Mouse (Mus musculus) CH12.LX (cell line): Measurements from ENCODE around the gene Hipk2. TPM values are rescaled to one million over a fixed set of nuclear protein-coding genes. Genes with fewer than 3 reads are reported as not detected.

ENCODE experiments used
- DNase-seq: peaks from one replicate; pipeline ENCODE4 v3.0.0-alpha.2; 2013; ENCODE audit errors: extremely low read depth
- H3K27ac ChIP-seq: 2 replicates; pipeline ENCODE4 v1.5.1; 2012; ENCODE audit warnings: low read depth, mild to moderate bottlenecking, control low read depth, moderate library complexity; ENCODE audit not compliant: insufficient read depth
- H3K27me3 ChIP-seq: replicated peaks from 2 replicates; pipeline ENCODE3; 2012; ENCODE audit warnings: inconsistent platforms
- H3K36me3 ChIP-seq, 2 experiments: replicated peaks in 1 of 2; 2 replicates each; pipeline versions ENCODE3 to v1.6.1; 2012; ENCODE audit warnings: inconsistent platforms in 1 of 2, low read length in 1 of 2, mild to moderate bottlenecking in 1 of 2, mixed read lengths in 1 of 2, moderate library complexity in 1 of 2; ENCODE audit not compliant: control insufficient read depth in 1 of 2, insufficient read depth in 1 of 2
- H3K4me1 ChIP-seq, 2 experiments: 2 replicates each; pipeline ENCODE4 v1.6.1; 2012; ENCODE audit warnings: inconsistent platforms in 1 of 2, moderate library complexity in 1 of 2; ENCODE audit not compliant: insufficient read depth in 2 of 2, control insufficient read depth in 1 of 2
- H3K4me2 ChIP-seq: 2 replicates; pipeline ENCODE4 v1.6.1; 2012; ENCODE audit warnings: low read depth, mild to moderate bottlenecking, control low read depth; ENCODE audit not compliant: poor library complexity, insufficient read depth, severe bottlenecking
- H3K4me3 ChIP-seq, 3 experiments: fragments of 150-350 bp in 1 of 3; sonication (generic) in 1 of 3; replicated peaks in 1 of 3; 2 replicates each; pipeline versions ENCODE3 to v1.5.1; 2011 to 2012; ENCODE audit warnings: low read depth in 2 of 3, low read length in 2 of 3, mild to moderate bottlenecking in 2 of 3, moderate library complexity in 2 of 3, control low read depth in 1 of 3, improper control_type of control experiment in 1 of 3, inconsistent platforms in 1 of 3, mixed read lengths in 1 of 3; ENCODE audit not compliant: poor library complexity in 1 of 3
- H3K79me2 ChIP-seq: replicated peaks from 2 replicates; pipeline ENCODE4 v1.6.1; 2012; ENCODE audit warnings: mild to moderate bottlenecking, moderate library complexity; ENCODE audit not compliant: control insufficient read depth, poor library complexity, insufficient read depth, severe bottlenecking; ENCODE audit errors: extremely low read depth
- H3K9ac ChIP-seq: 2 replicates; pipeline ENCODE4 v1.6.1; 2012; ENCODE audit warnings: low read depth, mild to moderate bottlenecking, control low read depth, moderate library complexity; ENCODE audit not compliant: insufficient read depth
- H3K9me3 ChIP-seq: replicated peaks from 2 replicates; pipeline ENCODE3; 2012; ENCODE audit warnings: low read length, inconsistent platforms, mixed read lengths
- BHLHE40 ChIP-seq: IDR thresholded peaks from 2 replicates; pipeline ENCODE4 v1.6.1; 2011; ENCODE audit warnings: mild to moderate bottlenecking, low read depth, low read length, improper control_type of control experiment
- CHD2 ChIP-seq: IDR thresholded peaks from 2 replicates; pipeline ENCODE4 v1.6.1; 2011; ENCODE audit warnings: low read length, improper control_type of control experiment
- CTCF ChIP-seq, 2 experiments: IDR thresholded peaks in 1 of 2; conservative IDR thresholded peaks in 1 of 2; 2 replicates each; pipeline ENCODE4 v1.5.1; 2011 to 2012; ENCODE audit warnings: low read depth in 2 of 2, low read length in 2 of 2, improper control_type of control experiment in 1 of 2, inconsistent platforms in 1 of 2, mild to moderate bottlenecking in 1 of 2, moderate library complexity in 1 of 2
- E2F4 ChIP-seq: IDR thresholded peaks from 2 replicates; pipeline ENCODE4 v1.6.1; 2011; ENCODE audit warnings: low read depth, low read length, improper control_type of control experiment; ENCODE audit not compliant: insufficient replicate concordance
- ELF1 ChIP-seq: IDR thresholded peaks from 2 replicates; pipeline ENCODE4 v1.6.1; 2014; ENCODE audit warnings: low read depth, mild to moderate bottlenecking, inconsistent platforms, low read length, improper control_type of control experiment
- EP300 ChIP-seq: IDR thresholded peaks from 2 replicates; pipeline ENCODE4 v1.6.1; 2011; ENCODE audit warnings: low read length, improper control_type of control experiment
- ETS1 ChIP-seq: conservative IDR thresholded peaks from 2 replicates; pipeline ENCODE4 v1.6.1; 2012; ENCODE audit warnings: low read depth, mild to moderate bottlenecking, inconsistent platforms, low read length, improper control_type of control experiment, moderate library complexity
- GABPA ChIP-seq: IDR thresholded peaks from 2 replicates; pipeline ENCODE4 v1.6.1; 2012; ENCODE audit warnings: low read depth, low read length, improper control_type of control experiment, inconsistent platforms; ENCODE audit not compliant: insufficient replicate concordance
- HCFC1 ChIP-seq: IDR thresholded peaks from 2 replicates; pipeline ENCODE4 v1.6.1; 2012; ENCODE audit warnings: low read depth, mild to moderate bottlenecking, inconsistent platforms, low read length, improper control_type of control experiment
- JUN ChIP-seq: IDR thresholded peaks from 2 replicates; pipeline ENCODE4 v1.6.1; 2011; ENCODE audit warnings: low read depth, mild to moderate bottlenecking, low read length, improper control_type of control experiment, moderate library complexity; ENCODE audit not compliant: insufficient read depth
- JUND ChIP-seq: conservative IDR thresholded peaks from 2 replicates; pipeline ENCODE4 v1.6.1; 2011; ENCODE audit warnings: low read depth, low read length, improper control_type of control experiment
- KAT2A ChIP-seq: IDR thresholded peaks from 2 replicates; pipeline ENCODE4 v1.6.1; 2012; ENCODE audit warnings: low read length, improper control_type of control experiment, inconsistent platforms; ENCODE audit not compliant: insufficient replicate concordance
- MAFK ChIP-seq: IDR thresholded peaks from 2 replicates; pipeline ENCODE4 v1.6.1; 2011; ENCODE audit warnings: low read length, improper control_type of control experiment; ENCODE audit not compliant: insufficient replicate concordance
- MAZ ChIP-seq: IDR thresholded peaks from 2 replicates; pipeline ENCODE4 v1.6.1; 2012; ENCODE audit warnings: low read depth, mild to moderate bottlenecking, inconsistent platforms, low read length, improper control_type of control experiment, moderate library complexity
- MXI1 ChIP-seq: IDR thresholded peaks from 2 replicates; pipeline ENCODE4 v1.6.1; 2011; ENCODE audit warnings: mild to moderate bottlenecking, low read depth, low read length, improper control_type of control experiment
- MYC ChIP-seq: IDR thresholded peaks from 2 replicates; pipeline ENCODE4 v1.6.1; 2011; ENCODE audit warnings: low read depth, mild to moderate bottlenecking, improper control_type of control experiment, low read length
- NELFE ChIP-seq: IDR thresholded peaks from 2 replicates; pipeline ENCODE4 v1.6.1; 2011; ENCODE audit warnings: low read depth, low read length, improper control_type of control experiment
- NRF1 ChIP-seq: IDR thresholded peaks from 2 replicates; pipeline ENCODE4 v1.6.1; 2014; ENCODE audit warnings: low read depth, mild to moderate bottlenecking, inconsistent platforms, low read length, improper control_type of control experiment, moderate library complexity
- POLR2A ChIP-seq: IDR thresholded peaks from 2 replicates; pipeline ENCODE4 v1.6.1; 2011; ENCODE audit warnings: low read depth, mild to moderate bottlenecking, improper control_type of control experiment, low read length
- POLR2AphosphoS2 ChIP-seq: IDR thresholded peaks from 2 replicates; pipeline ENCODE4 v1.6.1; 2011; ENCODE audit warnings: low read depth, low read length, improper control_type of control experiment
- RAD21 ChIP-seq: IDR thresholded peaks from 2 replicates; pipeline ENCODE4 v1.6.1; 2011; ENCODE audit warnings: low read depth, mild to moderate bottlenecking, low read length, improper control_type of control experiment, moderate library complexity
- RCOR1 ChIP-seq: conservative IDR thresholded peaks from 2 replicates; pipeline ENCODE4 v1.6.1; 2012; ENCODE audit warnings: low read depth, mild to moderate bottlenecking, inconsistent platforms, low read length, improper control_type of control experiment
- SIN3A ChIP-seq: IDR thresholded peaks from 2 replicates; pipeline ENCODE4 v1.6.1; 2012; ENCODE audit warnings: low read length, improper control_type of control experiment, inconsistent platforms
- SMC3 ChIP-seq: IDR thresholded peaks from 2 replicates; pipeline ENCODE4 v1.6.1; 2011; ENCODE audit warnings: low read depth, low read length, improper control_type of control experiment
- TCF12 ChIP-seq: IDR thresholded peaks from 2 replicates; pipeline ENCODE4 v1.6.1; 2014; ENCODE audit warnings: low read depth, mild to moderate bottlenecking, inconsistent platforms, low read length, improper control_type of control experiment
- UBTF ChIP-seq: IDR thresholded peaks from 2 replicates; pipeline ENCODE4 v1.6.1; 2012; ENCODE audit warnings: low read depth, mild to moderate bottlenecking, inconsistent platforms, low read length, improper control_type of control experiment, moderate library complexity
- USF1 ChIP-seq: IDR thresholded peaks from 2 replicates; pipeline ENCODE4 v1.6.1; 2014; ENCODE audit warnings: low read depth, mild to moderate bottlenecking, inconsistent platforms, low read length, improper control_type of control experiment
- USF2 ChIP-seq: conservative IDR thresholded peaks from 2 replicates; pipeline ENCODE4 v1.6.1; 2011; ENCODE audit warnings: low read depth, low read length, improper control_type of control experiment
- ZC3H11A ChIP-seq: IDR thresholded peaks from 2 replicates; pipeline ENCODE4 v1.6.1; 2012; ENCODE audit warnings: low read depth, mild to moderate bottlenecking, inconsistent platforms, low read length, improper control_type of control experiment
- ZMIZ1 ChIP-seq: IDR thresholded peaks from 2 replicates; pipeline ENCODE4 v1.6.1; 2012; ENCODE audit warnings: low read depth, mild to moderate bottlenecking, inconsistent platforms, low read length, improper control_type of control experiment
- ZNF384 ChIP-seq: IDR thresholded peaks from 2 replicates; pipeline ENCODE4 v1.6.1; 2012; ENCODE audit warnings: low read depth, low read length, improper control_type of control experiment, inconsistent platforms
- dilution Hi-C: fragments of 300-500 bp; cut with MboI; formaldehyde crosslinking; loops from 2 replicates; pipeline ENCODE4 v1.14.3; 2020; ENCODE audit warnings: low sequenced_read_pairs; ENCODE audit not compliant: extremely low pct_unique_long_range_greater_than_20kb, extremely low pct_ligation_motif_present
- in situ Hi-C: fragments of 300-500 bp; cut with MboI; formaldehyde crosslinking; loops from 3 replicates; pipeline ENCODE4 v1.14.3; 2019; ENCODE audit warnings: low sequenced_read_pairs, low pct_ligation_motif_present, low pct_unique_long_range_greater_than_20kb, mixed read lengths
- polyA plus RNA-seq: library from polyadenylated mRNA; unstranded; fragments of >175 nt; gene quantifications from 2 replicates; pipeline ENCODE4 v1.2.1, GENCODE M21; 2012; ENCODE audit warnings: low read depth; ENCODE audit not compliant: insufficient read length
- total RNA-seq, 2 experiments: library from RNA; depleted of rRNA; stranded (reverse); fragments of 300-350 nt in 1 of 2; fragments of >200 nt in 1 of 2; gene quantifications; 2 replicates each; pipeline ENCODE4 v1.2.3; 2012 to 2014

The Hipk2 gene
- total and polyA plus RNA-seq, 3 experiments = 1.6 to 5.3 (median 2.6) TPM

- Histone ChIP-seq H3K27me3 (no peaks in the 10 kb centered on the region), H3K79me2 (no peaks in the 10 kb centered on the region), H3K4me3 (no peak overlapping the region), H3K9me3 (no peaks in the 10 kb centered on the region), H3K4me1 (peaks cover 16 to 43% of the 10 kb centered on the region in 2 experiments), H3K9ac (peak overlapping the region; percentile 37; the same call in 1 of the 2 replicates), H3K4me2 (peak overlapping the region; percentile 33; the same call in 1 of the 2 replicates), H3K27ac (no peak overlapping the region; the same call in 1 of the 2 replicates), H3K36me3 (peaks cover 0 to 2% of the 10 kb centered on the region in 2 experiments)
- no peak for DNase-seq
- dilution Hi-C loops = no loop called here
- no peak for TF ChIP-seq SIN3A
- no peak for TF ChIP-seq MAFK
- TF ChIP-seq NRF1 = no peak
- no peak for TF ChIP-seq ZMIZ1
- no peak for TF ChIP-seq USF2
- TF ChIP-seq RAD21 = no peak
- TF ChIP-seq CTCF (conservative IDR thresholded peaks at IDR 0.05 in 1 of 2, IDR thresholded peaks at IDR 0.05 in 1 of 2; ENCODE audit: low read depth in 2 of 2, low read length in 2 of 2) = no peak
- no peak for TF ChIP-seq NELFE
- no peak for TF ChIP-seq JUND
- TF ChIP-seq KAT2A = no peak
- no peak for TF ChIP-seq RCOR1
- no peak for TF ChIP-seq ELF1
- TF ChIP-seq E2F4 = no peak
- TF ChIP-seq BHLHE40 = no peak
- TF ChIP-seq TCF12 = no peak
- TF ChIP-seq ZNF384 = no peak
- no peak for TF ChIP-seq CHD2
- no peak for TF ChIP-seq SMC3
- TF ChIP-seq UBTF = no peak
- in situ Hi-C loops = no loop called here
Observed at GRCm38 (mm10) chr6:38690615-38691014, 185.3 kb downstream of the Hipk2 start.

GRCm38 (mm10) chr6:38688841-38689240 lies 187.1 kb downstream of the Hipk2 start:
- Histone ChIP-seq H3K27me3 (no peaks in the 10 kb centered on the region), H3K27ac (no peak overlapping the region), H3K9me3 (no peaks in the 10 kb centered on the region), H3K4me2 (no peak overlapping the region), H3K36me3 (no peaks in the 10 kb centered on the region), H3K4me1 (peaks cover 16 to 43% of the 10 kb centered on the region in 2 experiments), H3K79me2 (no peaks in the 10 kb centered on the region), H3K9ac (no peak overlapping the region), H3K4me3 (no peak overlapping the region)
- no peak for TF ChIP-seq MAZ
- no peak for TF ChIP-seq JUN
- TF ChIP-seq GABPA = no peak
- no peak for TF ChIP-seq MYC
- TF ChIP-seq POLR2AphosphoS2 = no peak
- TF ChIP-seq CHD2 = no peak
- TF ChIP-seq KAT2A = no peak
- TF ChIP-seq JUND = no peak
- TF ChIP-seq UBTF = no peak
- no peak for TF ChIP-seq NELFE
- TF ChIP-seq CTCF (conservative IDR thresholded peaks at IDR 0.05 in 1 of 2, IDR thresholded peaks at IDR 0.05 in 1 of 2; ENCODE audit: low read depth in 2 of 2, low read length in 2 of 2) = no peak
- TF ChIP-seq MXI1 = no peak
- TF ChIP-seq USF1 = no peak
- no peak for TF ChIP-seq ETS1
- no peak for TF ChIP-seq HCFC1
- TF ChIP-seq EP300 = no peak
- no peak for TF ChIP-seq E2F4
- no peak for TF ChIP-seq ZC3H11A
- TF ChIP-seq SMC3 = no peak
- TF ChIP-seq POLR2A = no peak
- no peak for DNase-seq
- dilution Hi-C loops (no loop called here), in situ Hi-C loops (no loop called here)
